Mouse (Mus musculus): ENCODE data around the gene Tnfsf8. TPM values are rescaled to one million over a fixed set of nuclear protein-coding genes. Genes with fewer than 3 reads are reported as not detected.

Tnfsf8 gene
- total RNA-seq, 2 experiments from 2014 or later, result 0.77 to 0.91 TPM

- ATAC-seq (ENCODE audit: poor library complexity, severe bottlenecking), result no peak
These were observed 15.4 kb downstream of the Tnfsf8 start for GRCm38 (mm10) chr4:63845760-63846159.

- ATAC-seq (ENCODE audit: poor library complexity, severe bottlenecking), result no peak
These were observed 17.2 kb downstream of the Tnfsf8 start for GRCm38 (mm10) chr4:63843924-63844323.

GRCm38 (mm10) chr4:63842278-63842677 lies 18.9 kb downstream of the Tnfsf8 start:
- ATAC-seq (ENCODE audit: poor library complexity, severe bottlenecking), result no peak

- peak; percentile 95 for ATAC-seq (ENCODE audit: poor library complexity, severe bottlenecking)
These were observed 20.7 kb downstream of the Tnfsf8 start for GRCm38 (mm10) chr4:63840457-63840856.

- peak; percentile 91 for ATAC-seq (ENCODE audit: poor library complexity, severe bottlenecking)
These were observed 38.0 kb downstream of the Tnfsf8 start for GRCm38 (mm10) chr4:63823136-63823535.

GRCm38 (mm10) chr4:63817505-63817904 lies 43.6 kb downstream of the Tnfsf8 start:
- peak; percentile 81 for ATAC-seq (ENCODE audit: poor library complexity, severe bottlenecking)

GRCm38 (mm10) chr4:63815668-63816067 lies 45.5 kb downstream of the Tnfsf8 start:
- peak; percentile 90 for ATAC-seq (ENCODE audit: poor library complexity, severe bottlenecking)

- peak; percentile 49 for ATAC-seq (ENCODE audit: poor library complexity, severe bottlenecking)
These were observed 63.1 kb downstream of the Tnfsf8 start for GRCm38 (mm10) chr4:63798083-63798482.

- ATAC-seq (ENCODE audit: poor library complexity, severe bottlenecking), result no peak
These were observed 64.6 kb downstream of the Tnfsf8 start for GRCm38 (mm10) chr4:63796527-63796926.

- peak; percentile 75 for ATAC-seq (ENCODE audit: poor library complexity, severe bottlenecking)
These were observed 68.8 kb downstream of the Tnfsf8 start for GRCm38 (mm10) chr4:63792328-63792727.

GRCm38 (mm10) chr4:63785466-63785865 lies 75.7 kb downstream of the Tnfsf8 start:
- no peak for ATAC-seq (ENCODE audit: poor library complexity, severe bottlenecking)

GRCm38 (mm10) chr4:63783826-63784225 lies 77.3 kb downstream of the Tnfsf8 start:
- no peak for ATAC-seq (ENCODE audit: poor library complexity, severe bottlenecking)

GRCm38 (mm10) chr4:63782970-63783613 lies 78.1 kb downstream of the Tnfsf8 start:
- ATAC-seq (ENCODE audit: poor library complexity, severe bottlenecking), result no peak

Other genes with a start within 250 kb of the Tnfsf8 start
- not detected in 2 replicates for gene Tex48, start 238.9 kb downstream of the Tnfsf8 start, total RNA-seq (2015)
- not detected in 2 replicates for gene Tex48, start 238.9 kb downstream of the Tnfsf8 start, total RNA-seq (2017)
- not detected in 2 replicates for gene Gm11214, start 198.0 kb downstream of the Tnfsf8 start, total RNA-seq (2015)
- gene Gm11214, start 198.0 kb downstream of the Tnfsf8 start, total RNA-seq (2017), result not detected in 2 replicates
- 0.13 TPM in 1 of 2 replicates, not detected in the other for gene Tnfsf15, start 116.2 kb downstream of the Tnfsf8 start, total RNA-seq (2015)
- 0.12 TPM in 1 of 2 replicates, not detected in the other for gene Tnfsf15, start 116.2 kb downstream of the Tnfsf8 start, total RNA-seq (2017)
- gene Tnc, start 185.7 kb upstream of the Tnfsf8 start, total RNA-seq (2015), result 0.34 and 0.76 TPM in 2 replicates
- 0.77 and 0.98 TPM in 2 replicates for gene Tnc, start 185.7 kb upstream of the Tnfsf8 start, total RNA-seq (2017)